Mouse (Mus musculus): ENCODE measurements around the gene Mid1. TPM values are rescaled to one million over a fixed set of nuclear protein-coding genes. Genes with fewer than 3 reads are reported as not detected.

The Mid1 gene
- polyA plus RNA-seq, 1 experiment from 2014 or later, result 11.7 TPM

DNA sequence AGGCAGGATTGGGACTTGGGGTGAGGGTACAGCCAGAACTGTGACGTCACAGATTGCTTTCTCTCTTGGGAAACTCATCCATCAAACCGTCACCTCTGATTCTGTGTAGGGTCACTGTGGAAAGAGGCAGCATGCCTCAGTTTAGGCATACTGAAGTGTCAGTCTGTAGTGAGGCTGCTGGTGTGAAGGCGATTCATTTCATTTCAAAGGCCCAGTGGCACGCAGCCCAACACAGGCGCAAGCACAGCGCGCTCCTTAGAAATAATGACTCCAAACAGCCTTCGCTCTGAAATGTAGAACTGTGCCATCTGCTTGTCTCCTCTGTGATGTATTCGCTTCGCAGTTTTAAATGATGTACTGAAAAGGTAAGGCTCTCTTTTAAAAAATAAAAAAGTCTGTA, 141.9 kb downstream of the Mid1 start:
- Histone ChIP-seq H3K36me3 (ENCODE audit: poor library complexity, severe bottlenecking) (no peaks in the 10 kb centered on the region), H3K4me3 (0 out of 2 replicates have a peak overlapping the region, but pooled peaks have one; percentile 9), H3K27ac (peak overlapping the region; percentile 44), H3K4me2 (peak overlapping the region; percentile 37), H3K9me3 (replicated peaks) (no peaks in the 10 kb centered on the region), H3K4me1 (peaks cover 9% of the 10 kb centered on the region; the same call in 1 of the 2 replicates), H3K9ac (no peak overlapping the region), H3K27me3 (peaks cover 14% of the 10 kb centered on the region; the same call in 1 of the 2 replicates)
- ATAC-seq, result peak; percentile 87
- WGBS, result 33% methylated on average over 10 of the region's 10 CpGs

DNA sequence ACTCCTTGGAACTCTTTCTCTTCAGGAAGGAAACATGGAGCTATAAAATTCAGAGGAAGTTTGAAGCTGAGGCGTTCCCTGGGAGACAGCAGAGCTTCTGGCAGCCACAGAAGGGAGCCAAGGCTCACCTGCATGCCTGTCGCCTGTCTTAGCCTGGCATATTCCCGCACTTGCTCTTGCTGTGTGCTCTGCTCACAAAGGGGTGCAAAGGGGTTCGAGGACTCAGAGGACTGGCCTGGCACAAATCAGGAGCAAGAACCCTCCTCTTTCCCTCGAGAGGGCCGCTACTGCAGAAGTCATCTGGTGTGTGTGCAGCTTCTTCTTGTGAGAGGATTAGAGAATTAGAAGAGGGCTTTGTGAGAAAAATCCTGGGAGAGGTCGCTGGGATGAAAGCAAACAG, 142.7 kb downstream of the Mid1 start:
- Histone ChIP-seq H3K9me3 (replicated peaks) (no peaks in the 10 kb centered on the region), H3K27ac (peak overlapping the region; percentile 82), H3K36me3 (ENCODE audit: poor library complexity, severe bottlenecking) (no peaks in the 10 kb centered on the region), H3K4me1 (peaks cover 9% of the 10 kb centered on the region; the same call in 1 of the 2 replicates), H3K9ac (peak overlapping the region; percentile 48), H3K27me3 (peaks cover 13% of the 10 kb centered on the region; the same call in 1 of the 2 replicates), H3K4me3 (peak overlapping the region; percentile 29), H3K4me2 (peak overlapping the region; percentile 50)
- peak; percentile 57 for ATAC-seq
- WGBS, result 17% methylated on average over 7 of the region's 7 CpGs

DNA sequence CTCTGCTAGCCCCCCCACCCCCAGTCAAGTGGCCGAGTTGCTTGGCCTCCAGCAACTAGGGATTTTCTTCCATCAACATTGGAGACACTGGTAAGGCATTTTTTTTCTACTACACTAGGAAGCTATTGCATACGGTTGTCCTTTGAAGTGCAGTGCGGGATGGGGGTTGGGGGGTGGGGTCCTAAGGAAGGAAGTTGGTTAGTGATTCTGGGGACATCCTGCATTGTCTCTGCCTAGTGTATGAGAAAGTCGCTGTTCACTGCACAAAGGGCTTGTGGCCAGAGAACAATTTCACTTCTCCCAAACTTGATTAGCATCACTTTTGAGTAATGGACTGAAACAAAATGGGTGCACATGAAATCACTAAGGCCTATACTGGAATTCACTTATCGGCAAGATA, 143.1 kb downstream of the Mid1 start:
- peak overlapping the region; percentile 48 for H3K9ac ChIP-seq
- peak; percentile 48; the same call in 1 of the 2 replicates for ATAC-seq
- peaks cover 9% of the 10 kb centered on the region; the same call in 1 of the 2 replicates for H3K4me1 ChIP-seq
- peak overlapping the region; percentile 29 for H3K4me3 ChIP-seq
- H3K27ac ChIP-seq, result peak overlapping the region; percentile 82
- peak overlapping the region; percentile 50 for H3K4me2 ChIP-seq
- peaks cover 9% of the 10 kb centered on the region; the same call in 1 of the 2 replicates for H3K27me3 ChIP-seq
- 26% methylated on average over 5 of the region's 5 CpGs for WGBS
- H3K36me3 ChIP-seq (ENCODE audit: poor library complexity, severe bottlenecking), result no peaks in the 10 kb centered on the region
- H3K9me3 ChIP-seq (replicated peaks), result no peaks in the 10 kb centered on the region

DNA sequence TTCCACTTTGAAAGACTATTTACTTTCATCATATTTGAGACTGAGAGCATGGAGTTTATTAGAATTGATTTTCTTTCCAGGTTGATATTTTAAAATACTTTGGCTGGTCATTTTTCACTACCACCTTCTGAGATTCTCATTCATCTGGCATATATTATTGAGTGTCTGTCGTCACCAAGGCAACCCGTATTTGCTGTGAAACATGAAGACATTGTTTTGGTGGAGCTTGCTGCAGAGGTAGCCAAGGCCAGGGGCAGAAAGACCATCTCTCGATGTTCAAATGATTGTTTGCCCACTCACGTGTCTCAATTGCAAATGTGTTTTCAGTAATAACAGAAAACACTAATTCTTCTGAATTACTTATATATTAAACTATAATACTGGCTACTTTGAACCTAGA, 145.1 kb downstream of the Mid1 start:
- H3K27ac ChIP-seq, result no peak overlapping the region
- peaks cover 9% of the 10 kb centered on the region; the same call in 1 of the 2 replicates for H3K4me1 ChIP-seq
- H3K4me3 ChIP-seq, result no peak overlapping the region
- ATAC-seq, result no peak
- peaks cover 9% of the 10 kb centered on the region; the same call in 1 of the 2 replicates for H3K27me3 ChIP-seq
- 36% methylated on average over 4 of the region's 4 CpGs for WGBS
- H3K36me3 ChIP-seq (ENCODE audit: poor library complexity, severe bottlenecking), result no peaks in the 10 kb centered on the region
- H3K9ac ChIP-seq, result no peak overlapping the region
- H3K4me2 ChIP-seq, result peak overlapping the region; percentile 42
- no peaks in the 10 kb centered on the region for H3K9me3 ChIP-seq (replicated peaks)

DNA sequence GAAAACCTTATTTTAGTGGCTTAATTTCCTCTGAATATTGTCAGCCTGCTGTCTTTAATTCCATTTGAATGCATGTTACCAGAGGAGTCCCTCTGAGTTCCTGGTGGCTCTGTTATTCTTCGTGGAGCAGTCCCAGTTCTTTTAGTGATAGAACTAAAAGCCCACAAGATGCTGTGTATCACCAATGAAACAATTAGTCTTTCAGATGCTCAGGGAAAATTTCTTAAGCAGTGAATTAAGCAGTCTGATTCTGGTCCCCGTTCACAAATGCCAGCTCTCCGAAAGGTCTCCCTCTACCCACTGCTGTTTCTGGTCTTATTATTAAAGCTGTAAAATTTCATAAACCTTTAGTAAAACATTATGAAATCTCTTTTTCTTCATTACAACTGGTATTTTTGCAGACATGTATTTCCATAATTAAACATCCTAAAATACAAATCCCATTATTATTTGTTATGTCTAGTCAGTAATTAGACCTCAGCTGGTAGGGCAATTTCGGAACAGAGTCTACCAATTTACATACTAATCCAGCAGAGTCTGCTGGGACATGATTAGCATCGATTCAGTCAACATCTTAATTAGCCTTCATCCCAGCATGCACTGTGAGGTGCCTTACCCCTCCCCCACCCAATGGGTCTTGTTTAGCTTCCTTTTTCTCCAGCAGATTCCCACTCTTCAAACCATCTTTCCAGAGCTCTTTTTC, 153.1 kb downstream of the Mid1 start:
- Histone ChIP-seq H3K9ac (no peak overlapping the region), H3K27me3 (no peaks in the 10 kb centered on the region), H3K36me3 (ENCODE audit: poor library complexity, severe bottlenecking) (no peaks in the 10 kb centered on the region), H3K9me3 (replicated peaks) (no peaks in the 10 kb centered on the region), H3K27ac (peak overlapping the region; percentile 74), H3K4me1 (peaks cover 9% of the 10 kb centered on the region; the same call in 1 of the 2 replicates), H3K4me3 (no peak overlapping the region), H3K4me2 (peak overlapping the region; percentile 28)
- peak; percentile 98 for ATAC-seq
- 12% methylated on average over 5 of the region's 5 CpGs for WGBS

DNA sequence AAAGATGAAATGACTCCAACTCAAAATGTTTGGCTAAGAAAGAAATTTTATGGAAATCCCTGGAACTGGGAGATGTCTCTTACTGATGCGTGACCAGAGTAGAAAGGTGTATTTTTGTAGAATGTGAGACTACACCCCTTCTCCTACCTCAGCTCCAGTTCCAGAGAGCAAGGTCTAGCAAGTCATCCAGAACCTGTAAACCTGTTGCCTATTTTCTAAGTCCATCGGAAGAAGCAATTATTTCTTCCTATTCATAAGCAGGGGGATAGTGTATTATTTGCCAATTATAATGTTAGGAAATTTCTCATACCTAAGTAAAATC, 153.6 kb downstream of the Mid1 start:
- H3K9me3 ChIP-seq (replicated peaks), result no peaks in the 10 kb centered on the region
- ATAC-seq, result peak; percentile 57
- H3K36me3 ChIP-seq (ENCODE audit: poor library complexity, severe bottlenecking), result no peaks in the 10 kb centered on the region
- H3K27me3 ChIP-seq, result no peaks in the 10 kb centered on the region
- peak overlapping the region; percentile 19 for H3K4me2 ChIP-seq
- peak overlapping the region; percentile 59 for H3K27ac ChIP-seq
- no peak overlapping the region for H3K9ac ChIP-seq
- 65% methylated on average over 2 of the region's 2 CpGs for whole genome bisulfite sequencing
- no peak overlapping the region for H3K4me3 ChIP-seq
- peaks cover 9% of the 10 kb centered on the region; the same call in 1 of the 2 replicates for H3K4me1 ChIP-seq

DNA sequence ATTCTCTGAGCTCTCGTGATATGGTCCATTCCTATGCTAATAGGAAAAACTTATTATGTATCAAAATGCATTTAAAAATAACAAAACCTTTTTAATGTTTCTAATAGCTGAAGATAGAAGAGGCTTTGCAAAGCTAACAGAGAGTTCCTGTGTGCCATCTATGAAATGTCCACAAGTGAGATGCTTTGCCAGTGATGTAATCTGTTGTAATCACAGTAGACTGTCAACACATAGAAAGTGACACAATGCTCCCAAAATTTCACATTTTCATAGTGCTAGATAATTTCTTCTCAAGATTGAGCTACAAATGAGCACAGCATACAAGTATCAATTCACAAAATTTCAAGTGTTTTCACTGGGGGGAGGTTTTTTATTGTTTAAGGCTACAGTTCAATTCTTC, 158.3 kb downstream of the Mid1 start:
- no peak for ATAC-seq
- Histone ChIP-seq H3K27ac (no peak overlapping the region), H3K27me3 (peaks cover 9% of the 10 kb centered on the region; the same call in 1 of the 2 replicates), H3K4me1 (peaks cover 25% of the 10 kb centered on the region), H3K9me3 (replicated peaks) (no peaks in the 10 kb centered on the region), H3K9ac (no peak overlapping the region), H3K4me3 (no peak overlapping the region), H3K36me3 (ENCODE audit: poor library complexity, severe bottlenecking) (no peaks in the 10 kb centered on the region), H3K4me2 (no peak overlapping the region)
- WGBS, result 29% methylated on average over 1 of the region's 1 CpGs

DNA sequence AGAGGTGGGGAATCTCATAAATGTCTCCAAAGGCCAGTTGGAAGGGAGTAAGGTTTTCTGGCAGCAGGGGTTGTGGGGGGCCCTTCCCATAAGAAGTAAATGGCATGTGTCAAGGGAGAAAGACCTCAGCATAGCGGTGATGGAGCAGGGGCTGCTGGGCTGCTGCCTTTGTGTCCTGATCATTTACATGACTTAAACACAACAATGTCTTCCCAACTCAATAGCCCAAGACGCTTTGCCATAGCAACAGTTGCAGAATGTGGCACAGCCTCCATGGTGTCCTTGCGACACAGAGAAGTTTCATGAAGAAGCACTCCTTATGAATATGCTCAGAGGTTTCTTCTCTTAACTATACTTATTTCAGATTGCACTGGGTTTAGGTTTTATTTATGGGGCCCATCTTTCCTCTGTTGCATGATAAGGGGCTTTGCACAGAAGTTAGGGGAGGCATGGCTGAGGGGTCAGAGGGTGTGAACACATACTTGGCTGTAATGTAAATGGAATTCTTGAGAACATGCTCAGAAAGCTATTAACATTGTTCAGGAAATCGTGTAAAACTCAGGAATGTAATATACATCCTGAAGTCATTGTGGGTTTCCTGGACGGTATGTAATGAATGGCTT, 159.3 kb downstream of the Mid1 start:
- no peak overlapping the region for H3K27ac ChIP-seq
- H3K9ac ChIP-seq, result no peak overlapping the region
- H3K36me3 ChIP-seq (ENCODE audit: poor library complexity, severe bottlenecking), result no peaks in the 10 kb centered on the region
- ATAC-seq, result peak; percentile 86; the same call in 1 of the 2 replicates
- H3K4me2 ChIP-seq, result peak overlapping the region; percentile 22; the same call in 1 of the 2 replicates
- WGBS, result 14% methylated on average over 5 of the region's 5 CpGs
- peaks cover 9% of the 10 kb centered on the region; the same call in 1 of the 2 replicates for H3K27me3 ChIP-seq
- H3K4me3 ChIP-seq, result no peak overlapping the region
- peaks cover 17% of the 10 kb centered on the region for H3K4me1 ChIP-seq
- H3K9me3 ChIP-seq (replicated peaks), result no peaks in the 10 kb centered on the region

DNA sequence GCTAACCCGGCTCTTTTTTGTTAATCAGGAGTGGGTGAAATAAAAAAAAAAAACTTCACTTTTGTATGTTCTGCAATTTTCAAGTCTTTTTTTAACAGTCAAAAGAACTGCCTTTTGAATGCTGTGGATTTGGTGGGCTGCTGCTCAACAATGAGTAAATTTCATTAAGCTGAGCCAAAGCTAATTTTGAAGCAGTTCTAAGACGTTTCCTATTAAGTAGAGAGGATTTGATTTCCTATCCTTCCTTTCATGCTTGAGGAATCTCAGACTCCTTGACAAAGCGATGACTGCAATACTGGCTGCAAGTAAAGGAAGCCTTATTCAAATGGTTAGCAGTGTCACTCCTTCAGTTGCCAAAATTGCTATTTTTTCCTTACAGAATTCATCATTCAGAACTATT, 161.2 kb downstream of the Mid1 start:
- ATAC-seq, result no peak
- Histone ChIP-seq H3K9me3 (replicated peaks) (no peaks in the 10 kb centered on the region), H3K27ac (no peak overlapping the region; the same call in 1 of the 2 replicates), H3K4me2 (no peak overlapping the region), H3K36me3 (ENCODE audit: poor library complexity, severe bottlenecking) (no peaks in the 10 kb centered on the region), H3K4me1 (peaks cover 17% of the 10 kb centered on the region), H3K9ac (no peak overlapping the region), H3K27me3 (peaks cover 12% of the 10 kb centered on the region; the same call in 1 of the 2 replicates), H3K4me3 (no peak overlapping the region)
- 14% methylated on average over 3 of the region's 3 CpGs for WGBS

DNA sequence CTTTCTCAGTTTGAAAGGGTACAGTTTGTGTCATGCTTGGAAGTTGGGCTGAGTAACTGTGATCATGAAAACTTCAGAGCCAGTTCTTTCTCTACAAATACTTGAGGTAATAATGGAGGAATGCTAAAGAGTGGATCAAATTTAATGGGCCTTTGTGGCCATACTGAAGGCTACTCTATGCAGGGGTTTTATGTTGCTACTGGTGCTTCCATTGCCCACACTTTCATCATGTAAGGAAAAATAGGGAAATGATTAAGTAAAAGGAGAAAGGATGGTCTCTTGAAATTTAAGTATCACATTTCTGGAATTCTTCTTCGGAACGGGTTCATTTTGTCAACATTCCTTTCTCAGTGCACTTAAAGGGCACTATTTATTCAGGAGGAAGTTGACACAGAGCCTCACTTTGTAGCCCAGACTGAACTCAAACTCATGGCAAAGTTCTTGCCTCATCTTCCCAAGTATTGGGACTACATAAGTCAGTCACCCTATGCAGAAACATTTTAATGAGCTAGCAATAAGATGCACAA, 176.3 kb downstream of the Mid1 start:
- peaks cover 16% of the 10 kb centered on the region; the same call in 1 of the 2 replicates for H3K27me3 ChIP-seq
- no peak overlapping the region for H3K4me2 ChIP-seq
- no peaks in the 10 kb centered on the region for H3K36me3 ChIP-seq (ENCODE audit: poor library complexity, severe bottlenecking)
- H3K9ac ChIP-seq, result no peak overlapping the region
- no peak overlapping the region for H3K4me3 ChIP-seq
- H3K4me1 ChIP-seq, result no peaks in the 10 kb centered on the region
- H3K9me3 ChIP-seq (replicated peaks), result no peaks in the 10 kb centered on the region
- no peak overlapping the region for H3K27ac ChIP-seq
- no peak for ATAC-seq
- WGBS, result 71% methylated on average over 2 of the region's 2 CpGs

DNA sequence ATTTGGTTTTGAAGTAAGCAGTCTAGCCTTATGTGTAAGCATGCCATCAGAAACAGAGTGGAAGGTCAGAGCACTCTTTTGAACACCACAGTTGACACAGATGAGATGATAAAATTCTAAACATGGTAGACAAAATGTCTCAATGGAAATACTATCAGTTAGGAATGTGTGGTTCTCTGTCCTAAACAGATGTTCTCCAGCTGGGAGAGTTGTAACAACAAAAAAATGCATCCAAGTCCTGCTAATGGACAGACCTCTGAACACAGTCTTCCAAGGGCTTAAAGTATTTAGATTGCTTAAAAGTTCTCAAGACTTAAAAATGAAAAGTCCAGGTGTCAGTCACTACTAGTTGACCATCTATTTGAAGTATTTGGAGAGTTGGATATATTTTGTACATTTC, 177.4 kb downstream of the Mid1 start:
- ATAC-seq, result no peak
- Histone ChIP-seq H3K4me3 (no peak overlapping the region), H3K9me3 (replicated peaks) (no peaks in the 10 kb centered on the region)

DNA sequence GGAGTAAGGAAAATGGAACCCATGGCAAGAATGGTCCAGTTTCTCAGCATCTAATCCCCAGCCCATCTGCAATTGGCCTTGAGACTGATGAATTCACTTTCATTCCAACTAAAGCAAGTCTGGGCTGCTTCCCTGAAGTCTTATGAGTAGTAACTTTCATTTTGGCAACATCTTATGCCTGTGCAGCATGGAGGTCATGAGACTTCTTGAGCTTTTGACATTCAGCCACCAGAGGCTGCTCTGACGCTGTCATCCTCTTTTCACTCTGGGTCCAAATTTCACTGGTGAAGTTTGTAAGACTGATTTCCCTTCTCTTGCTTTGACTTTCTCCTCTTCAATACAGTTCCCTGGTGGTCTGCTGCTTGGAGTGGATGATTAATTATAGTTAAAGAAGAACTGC, 177.8 kb downstream of the Mid1 start:
- Histone ChIP-seq H3K4me1 (no peaks in the 10 kb centered on the region), H3K36me3 (ENCODE audit: poor library complexity, severe bottlenecking) (no peaks in the 10 kb centered on the region), H3K4me3 (no peak overlapping the region), H3K27ac (no peak overlapping the region), H3K4me2 (no peak overlapping the region), H3K9ac (no peak overlapping the region), H3K9me3 (replicated peaks) (no peaks in the 10 kb centered on the region), H3K27me3 (peaks cover 12% of the 10 kb centered on the region; the same call in 1 of the 2 replicates)
- WGBS, result 43% methylated on average over 1 of the region's 1 CpGs
- ATAC-seq, result no peak

More for the DNA sequence above, 177.4 kb downstream of the Mid1 start:
- Histone ChIP-seq H3K4me1 (no peaks in the 10 kb centered on the region), H3K9ac (no peak overlapping the region), H3K27me3 (peaks cover 16% of the 10 kb centered on the region; the same call in 1 of the 2 replicates), H3K36me3 (ENCODE audit: poor library complexity, severe bottlenecking) (no peaks in the 10 kb centered on the region), H3K4me2 (no peak overlapping the region), H3K27ac (no peak overlapping the region)
